ENCODE assay signal across 8 mouse cellular contexts in the genomic region with DNA sequence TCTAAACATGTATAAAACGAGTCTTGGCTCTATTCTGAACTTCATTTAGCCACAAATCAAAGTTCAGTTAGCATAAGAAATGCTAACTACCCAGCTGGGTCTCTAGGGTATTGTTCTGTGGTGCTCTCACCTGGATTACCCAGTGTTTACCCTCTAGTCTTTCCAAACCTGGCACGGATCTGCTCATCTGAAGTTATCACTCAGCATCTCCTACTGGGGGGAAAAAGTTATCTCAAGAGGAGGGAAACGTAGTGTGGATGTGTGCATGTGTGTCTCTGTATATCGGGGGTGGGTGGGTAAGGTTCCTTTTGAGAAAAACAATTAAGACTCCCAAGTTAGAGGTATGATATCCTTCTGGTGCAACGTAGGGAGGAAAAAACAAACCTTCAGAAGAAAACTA. TPM values are rescaled to one million over a fixed set of nuclear protein-coding genes. Genes with fewer than 3 reads are reported as not detected.
A peak's percentile ranks its signal among the peaks of the same experiment; 100 is the strongest.
DNase-seq lines count a peak whose midpoint lies in the region; ATAC-seq and TF ChIP-seq lines count a peak whose summit lies in the region.

No protein-coding gene starts in this region.

- H3K9me3 ChIP-seq in limb, embryonic 11.5 days (ENCODE audit: control insufficient read depth, low read length) = no peaks in the 10 kb centered on the region
- no peaks in the 10 kb centered on the region for H3K9me3 ChIP-seq in neural tube, embryonic 15.5 days (replicated peaks)

- H3K4me3 ChIP-seq in lung, adult 2 months (replicated peaks; ENCODE audit: extremely low read depth, low read depth, low read length) = peak overlapping the region; percentile 20
- H3K4me3 ChIP-seq in embryonic fibroblast, embryonic 13.5 days (ENCODE audit: insufficient read depth, low read length) = peak overlapping the region; percentile 62
- peak overlapping the region; percentile 50 for H3K4me3 ChIP-seq in limb, embryonic 11.5 days (ENCODE audit: low read depth, low read length)
- peak overlapping the region; percentile 66 for H3K4me3 ChIP-seq in neural tube, embryonic 15.5 days (replicated peaks)

- H3K27ac ChIP-seq in embryonic fibroblast, embryonic 13.5 days (ENCODE audit: insufficient read depth, low read length) = no peak overlapping the region
- H3K27ac ChIP-seq in limb, embryonic 11.5 days (replicated peaks; ENCODE audit: low read depth, low read length) = no peak overlapping the region
- H3K27ac ChIP-seq in neural tube, embryonic 15.5 days (replicated peaks) = no peak overlapping the region

- no peaks in the 10 kb centered on the region for H3K27me3 ChIP-seq in limb, embryonic 11.5 days (ENCODE audit: control insufficient read depth, insufficient read depth, low read length)
- H3K27me3 ChIP-seq in neural tube, embryonic 15.5 days (replicated peaks) = no peaks in the 10 kb centered on the region

- TF ChIP-seq POLR2A in lung, adult 2 months (IDR thresholded peaks at IDR 0.05; ENCODE audit: borderline replicate concordance, extremely low read depth, low read depth, low read length) = no peak
- TF ChIP-seq POLR2A in embryonic fibroblast, embryonic 13.5 days (IDR thresholded peaks at IDR 0.05; ENCODE audit: low read depth, low read length) = no peak

- no peak for DNase-seq in lung, adult 2 months
- no peak for DNase-seq in lung, postnatal 4 days
- DNase-seq in limb, embryonic 11.5 days (ENCODE audit: low spot score) = no peak
- no peak for DNase-seq in yolk sac, embryonic 10.5 days (ENCODE audit: low spot score)
- DNase-seq in kidney, postnatal 25 days = no peak
- no peak for DNase-seq in cerebellum, postnatal 36 days

- H3K4me1 ChIP-seq in lung, adult 2 months (ENCODE audit: control insufficient read depth, insufficient read depth, low read length) = peaks cover 8% of the 10 kb centered on the region
- peaks cover 4% of the 10 kb centered on the region for H3K4me1 ChIP-seq in embryonic fibroblast, embryonic 13.5 days (ENCODE audit: control insufficient read depth, insufficient read depth, low read length)
- 0 out of 2 replicates have a peak, but pooled peaks cover 6% of the 10 kb centered on the region for H3K4me1 ChIP-seq in limb, embryonic 11.5 days (ENCODE audit: control insufficient read depth, insufficient read depth, low read length)
- H3K4me1 ChIP-seq in neural tube, embryonic 15.5 days = peaks cover 28% of the 10 kb centered on the region

- peak overlapping the region; percentile 4; the same call in 1 of the 2 replicates for H3K9ac ChIP-seq in limb, embryonic 11.5 days (ENCODE audit: low read length)
- no peak overlapping the region for H3K9ac ChIP-seq in neural tube, embryonic 15.5 days (replicated peaks)

- TF ChIP-seq CTCF in lung, adult 2 months (IDR thresholded peaks at IDR 0.05; ENCODE audit: insufficient read depth, low read length) = no peak
- TF ChIP-seq CTCF in embryonic fibroblast, embryonic 13.5 days (IDR thresholded peaks at IDR 0.05; ENCODE audit: borderline replicate concordance, insufficient read depth, low read length) = no peak

- H3K36me3 ChIP-seq in limb, embryonic 11.5 days (ENCODE audit: control insufficient read depth, insufficient read depth, low read length) = peaks cover 9% of the 10 kb centered on the region
- H3K36me3 ChIP-seq in neural tube, embryonic 15.5 days = peaks cover 10% of the 10 kb centered on the region; the same call in 1 of the 2 replicates

- WGBS in lung, adult 2 months = 27% methylated on average over 5 of the region's 5 CpGs
- WGBS in limb, embryonic 11.5 days = 40% methylated on average over 5 of the region's 5 CpGs
- 28% methylated on average over 5 of the region's 5 CpGs for WGBS in neural tube, embryonic 15.5 days

- no peak for ATAC-seq in limb, embryonic 11.5 days (ENCODE audit: insufficient number of reproducible peaks, low FRiP score, low TSS enrichment, low read depth)
- ATAC-seq in neural tube, embryonic 15.5 days (ENCODE audit: low FRiP score) = no peak

- peak overlapping the region; percentile 74 for H3K4me2 ChIP-seq in limb, embryonic 11.5 days (ENCODE audit: low read depth, severe bottlenecking)
- H3K4me2 ChIP-seq in neural tube, embryonic 15.5 days = peak overlapping the region; percentile 95

RNA-seq across cellular contexts. Expression of gene Agpat4, which starts 1.8 kb away (rescaled TPM):
- 40.1 and 50.7 TPM in 2 replicates for polyA plus RNA-seq in lung, adult 2 months (2012; rRNA removed)
- 34.4 and 37.0 TPM in 2 replicates for polyA plus RNA-seq in embryonic fibroblast, embryonic 13.5 days (2011; ENCODE audit: insufficient read length, low read depth, missing spikeins)
- 25.5 and 26.3 TPM in 2 replicates for polyA plus RNA-seq in limb, embryonic 11.5 days (2014; fragmentation: Nextera tagmentation; extraction: Ambion mirVana)
- 55.5 and 55.8 TPM in 2 replicates for polyA plus RNA-seq in neural tube, embryonic 15.5 days (2015; fragmentation: Nextera tagmentation; extraction: Ambion mirVana)
